Mouse (Mus musculus) layer of hippocampus, postnatal 14 days (tissue): ENCODE data around the gene Bcl9. TPM values are rescaled to one million over a fixed set of nuclear protein-coding genes. Genes with fewer than 3 reads are reported as not detected.

Experiments used
- DNase-seq, 2 experiments: peaks; one replicate each; pipeline ENCODE4 v3.0.0; 2021 to 2022; ENCODE audit warnings: low spot score in 2 of 2, mixed read lengths in 1 of 2
- total RNA-seq, 2 experiments: library from RNA; stranded (reverse); gene quantifications; 2 replicates each; pipeline ENCODE4 v1.2.3; 2021

Bcl9 gene
- total RNA-seq, 2 experiments from 2014 or later, result 59.7 to 64.8 TPM

DNA sequence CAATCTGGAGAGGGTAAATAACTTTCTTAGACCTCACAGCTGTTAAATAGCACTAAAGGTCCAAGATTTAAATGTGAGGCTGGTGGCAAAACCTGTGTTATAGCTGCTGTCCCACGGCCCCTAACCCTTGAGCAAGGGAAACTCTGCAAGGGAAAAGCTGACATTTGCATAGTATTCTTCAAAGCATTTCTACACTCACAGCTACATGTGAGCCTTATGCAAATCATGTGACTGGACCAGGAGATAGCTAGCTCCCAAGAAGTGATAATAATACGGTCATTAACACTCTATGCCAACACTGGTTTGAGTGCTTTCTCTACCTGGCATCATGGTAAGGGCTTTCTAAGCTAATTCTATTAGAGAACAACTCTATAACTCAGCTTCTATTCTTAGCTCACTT, 60.3 kb downstream of the Bcl9 start:
- DNase-seq, result no peak

DNA sequence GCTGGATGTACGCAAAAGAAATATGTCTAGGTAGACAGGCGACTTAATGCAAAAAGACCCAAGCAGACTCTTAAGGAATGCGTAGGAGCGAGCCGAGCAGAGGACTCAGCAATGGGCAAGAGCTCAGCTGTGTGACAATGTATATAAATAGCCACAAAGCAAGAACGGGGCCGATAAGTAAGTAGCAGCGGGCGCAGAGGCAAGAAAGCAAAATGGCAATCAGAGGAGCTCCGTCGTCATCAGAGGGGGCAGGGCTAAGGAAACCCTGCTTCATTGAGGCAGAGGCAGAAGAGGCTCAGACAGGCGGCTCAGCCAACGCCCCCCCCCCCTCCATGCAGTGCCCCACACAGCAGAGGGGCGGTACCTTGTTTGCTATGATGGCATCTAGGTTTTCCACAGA, 62.9 kb downstream of the Bcl9 start:
- DNase-seq, result no peak

DNA sequence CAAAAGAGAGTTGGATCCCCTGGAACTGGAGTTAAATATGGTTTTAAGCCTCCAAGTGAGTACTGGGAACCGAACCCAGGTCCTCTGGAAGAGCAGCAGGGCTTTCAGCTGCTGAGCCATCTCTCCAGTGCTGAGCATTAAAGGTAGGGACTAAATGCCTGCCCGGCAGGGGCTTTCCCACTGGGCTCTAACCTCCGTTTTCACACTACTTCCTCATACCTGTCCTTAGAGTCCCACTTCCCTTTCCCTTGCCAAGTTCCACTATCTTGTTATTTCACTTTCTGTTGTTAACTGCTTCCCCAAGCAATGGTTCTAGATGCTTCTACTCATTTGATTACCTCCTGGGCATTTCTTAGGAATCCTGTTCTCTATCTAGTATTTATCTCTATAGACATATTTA, 65.4 kb downstream of the Bcl9 start:
- DNase-seq, result no peak

DNA sequence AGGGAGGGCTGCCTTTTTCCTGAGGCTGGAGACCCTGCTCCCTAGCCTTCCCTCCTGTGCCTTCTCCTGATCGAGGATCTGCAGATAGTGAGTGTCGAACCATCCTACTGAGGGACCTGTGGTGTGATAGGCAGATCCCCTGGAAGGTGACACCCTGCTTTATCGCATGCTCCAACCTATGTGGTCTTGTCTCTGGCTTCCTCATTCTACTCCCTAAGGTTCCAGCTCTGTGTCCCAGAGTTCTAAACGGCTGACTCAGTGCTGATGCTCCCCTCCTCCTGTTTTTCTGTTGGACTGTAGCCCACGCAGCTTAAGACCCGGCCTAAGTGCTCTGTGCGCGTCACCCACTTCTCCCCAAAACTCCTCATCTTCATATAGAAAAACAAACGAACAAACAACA, 65.9 kb downstream of the Bcl9 start:
- no peak for DNase-seq

DNA sequence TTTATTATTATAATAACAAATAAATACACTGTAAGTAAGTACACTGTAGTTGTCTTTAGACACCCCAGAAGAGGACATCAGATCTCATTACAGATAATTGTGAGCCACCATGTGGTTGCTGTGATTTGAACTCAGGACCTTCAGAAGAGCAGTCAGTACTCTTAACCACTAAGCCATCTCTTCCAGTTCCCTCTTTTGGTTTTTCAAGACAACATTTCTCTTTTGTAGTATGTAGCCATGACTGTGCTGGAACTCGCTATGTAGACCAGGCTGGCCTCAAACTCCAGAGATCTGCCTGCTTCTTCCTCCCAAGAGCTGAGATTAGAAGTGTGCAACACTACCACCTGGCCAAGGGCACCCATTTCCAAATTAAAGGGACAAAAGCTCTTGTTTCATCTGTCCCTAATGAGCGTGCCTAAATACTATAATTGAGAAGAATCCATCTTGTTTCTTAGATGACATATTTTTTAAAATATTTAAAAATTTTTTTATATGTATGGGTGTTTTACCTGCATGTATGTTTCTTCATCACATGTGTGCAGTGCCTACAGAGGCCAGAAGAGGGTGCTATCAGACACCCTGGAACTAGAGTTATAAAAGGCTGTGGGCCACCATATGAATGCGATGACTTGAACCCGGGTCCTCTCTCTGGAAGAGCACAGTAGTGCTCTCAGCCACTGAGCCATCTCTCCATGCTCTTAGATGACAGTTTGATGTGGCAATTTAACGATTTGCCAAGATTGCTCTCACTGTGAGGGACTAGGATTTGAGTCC, 66.9 kb downstream of the Bcl9 start:
- no peak for DNase-seq

DNA sequence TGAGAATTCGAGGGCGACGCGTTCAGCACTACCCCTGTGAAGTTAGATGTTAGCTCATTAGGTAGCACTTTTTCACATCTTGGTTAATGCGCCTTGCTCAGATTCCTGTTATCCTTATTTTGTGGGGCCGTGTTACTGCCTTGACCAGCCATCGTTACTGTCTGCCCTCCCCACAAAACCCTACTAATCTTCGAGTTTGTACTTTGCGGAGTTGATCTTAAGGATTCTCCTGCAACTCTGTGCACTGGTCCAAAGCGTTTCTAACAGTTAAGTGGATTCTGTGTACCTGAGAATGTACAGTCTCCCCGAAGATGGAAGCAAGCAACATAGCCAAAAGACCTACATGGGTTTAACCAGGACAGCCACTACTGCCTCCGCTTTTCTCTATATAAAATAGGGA, 69.3 kb downstream of the Bcl9 start:
- DNase-seq, result no peak

DNA sequence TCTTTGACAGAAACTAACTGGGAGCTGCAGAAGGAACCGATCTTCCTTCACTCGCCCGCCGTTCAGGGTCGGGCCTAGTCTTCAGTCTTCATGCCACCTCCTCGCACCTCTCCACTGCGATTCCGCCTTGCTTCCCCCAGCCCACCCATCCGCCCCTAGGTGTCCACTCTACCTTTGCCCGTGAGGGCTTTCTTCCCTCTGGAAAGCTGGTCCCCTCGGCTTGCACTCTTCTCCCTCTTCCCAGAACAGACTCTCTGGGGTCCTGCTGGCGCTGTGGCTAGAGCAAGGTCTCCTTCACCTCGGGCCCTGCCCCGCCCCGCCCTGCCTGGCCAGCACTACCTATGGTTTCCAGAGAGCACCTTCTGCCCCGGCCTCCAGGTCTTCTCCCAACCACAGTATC, 69.7 kb downstream of the Bcl9 start:
- no peak for DNase-seq

DNA sequence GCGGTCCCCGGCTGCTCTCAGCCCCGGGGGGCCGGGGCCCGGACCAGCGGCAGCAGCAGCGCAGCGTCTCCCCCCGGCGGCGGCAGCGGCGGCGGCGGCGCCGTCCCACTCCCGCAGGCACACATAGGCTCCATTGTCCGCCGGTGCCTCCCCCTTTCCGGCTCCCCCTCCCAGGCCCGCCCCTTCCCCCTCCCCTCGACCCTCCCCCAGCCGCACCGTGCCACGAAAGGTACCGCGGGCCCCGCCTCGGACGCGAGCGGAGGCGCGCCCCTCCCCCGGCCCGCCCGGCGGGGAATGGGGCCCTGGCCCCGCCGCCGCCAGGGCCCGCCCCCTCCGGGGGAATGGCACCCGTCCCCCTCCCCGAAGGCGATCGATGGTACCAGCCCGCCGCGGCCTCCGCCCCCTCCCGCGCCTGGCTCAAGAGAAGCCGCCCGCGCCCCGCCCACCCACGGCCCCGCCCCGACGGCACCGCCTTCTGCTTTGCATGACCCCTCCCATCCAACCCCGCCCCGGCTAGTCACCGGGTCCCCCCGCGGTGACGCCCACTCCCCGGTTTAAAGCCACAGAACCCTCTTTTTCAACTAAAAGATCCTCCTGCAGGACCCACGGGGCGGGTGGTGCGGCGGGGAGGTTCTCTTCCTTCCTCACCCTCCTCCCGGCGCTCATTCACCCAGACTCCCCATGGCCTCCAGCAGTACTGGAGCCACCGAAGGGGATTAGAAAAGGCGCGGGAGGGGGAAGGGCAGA, 70.3 kb downstream of the Bcl9 start:
- peak; percentile 93 to 96 for DNase-seq

DNA sequence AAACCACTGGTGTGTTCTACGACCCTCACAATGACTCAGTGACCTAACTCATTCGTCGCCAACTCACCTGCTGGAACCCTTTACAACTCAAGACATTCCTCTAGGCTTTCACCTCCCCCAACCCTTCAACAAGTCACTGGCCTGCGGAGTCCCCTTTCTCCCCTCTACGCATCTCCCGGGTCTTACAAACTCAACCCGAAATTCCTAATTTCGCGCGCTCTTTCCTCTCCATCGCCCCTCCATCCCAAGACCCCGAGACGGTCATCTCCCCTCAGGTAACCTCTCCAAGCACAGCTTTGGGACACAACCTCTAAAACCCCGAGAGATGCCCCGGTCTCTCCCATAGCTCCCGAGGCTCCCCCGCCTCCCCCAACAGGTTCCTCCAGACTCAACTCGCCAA, 71.0 kb downstream of the Bcl9 start:
- no peak for DNase-seq

DNA sequence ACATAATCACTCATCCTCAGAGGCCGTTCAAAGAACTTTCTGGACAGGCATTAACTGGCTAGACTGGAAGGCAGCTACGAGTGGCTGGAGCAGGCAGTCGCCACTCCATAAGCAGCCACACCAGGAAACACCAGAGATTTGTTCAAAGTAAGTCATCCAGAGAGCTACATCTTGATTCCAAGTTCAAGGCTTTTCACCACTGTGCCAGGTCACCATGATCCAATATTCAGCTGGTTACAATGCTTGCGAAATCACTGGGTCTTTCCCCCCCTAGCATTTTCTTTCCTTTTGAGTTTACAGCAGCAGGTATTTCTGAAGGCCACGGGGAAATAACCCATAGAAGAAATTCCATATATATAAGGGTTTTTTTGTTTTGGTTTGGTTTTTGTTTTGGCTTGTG, 72.5 kb downstream of the Bcl9 start:
- DNase-seq, result no peak

DNA sequence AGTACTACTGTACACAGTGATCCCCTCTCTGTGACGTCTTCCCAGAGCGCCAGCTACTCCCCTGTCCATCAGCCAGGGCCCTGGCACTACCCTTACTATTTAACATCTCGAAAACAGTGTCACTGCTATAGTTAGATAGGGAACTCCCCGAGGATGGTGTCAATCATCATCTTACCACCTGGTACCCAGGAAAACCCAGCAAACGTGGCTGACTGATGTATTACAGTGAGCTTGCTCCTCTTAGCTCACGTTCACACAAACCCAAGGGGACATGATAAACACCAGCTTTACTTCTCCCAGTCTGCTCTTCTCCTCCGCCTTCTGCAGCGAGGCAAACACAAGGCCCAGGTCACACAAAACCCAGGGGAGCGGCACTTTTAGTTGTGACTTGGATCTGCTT, 74.5 kb downstream of the Bcl9 start:
- DNase-seq, result no peak

DNA sequence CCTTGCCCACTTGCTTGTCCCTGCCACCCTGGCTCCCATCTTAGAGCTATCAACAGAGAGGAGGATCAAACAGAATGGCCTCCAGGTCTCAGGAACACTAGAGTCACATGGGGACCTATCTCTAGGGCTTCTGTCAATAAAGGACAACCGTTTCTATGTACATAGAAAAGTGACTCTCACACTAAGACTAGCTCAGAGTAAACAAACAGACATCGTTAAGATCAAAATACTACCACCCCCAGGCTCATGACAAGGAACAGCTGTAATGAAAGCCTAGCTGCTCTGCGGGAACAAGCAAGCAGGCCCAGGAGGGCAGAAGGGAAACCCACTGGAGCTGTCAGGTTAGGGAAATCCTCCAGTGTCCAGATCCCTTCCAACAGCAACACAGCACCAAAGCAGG, 82.2 kb downstream of the Bcl9 start:
- DNase-seq, result no peak

DNA sequence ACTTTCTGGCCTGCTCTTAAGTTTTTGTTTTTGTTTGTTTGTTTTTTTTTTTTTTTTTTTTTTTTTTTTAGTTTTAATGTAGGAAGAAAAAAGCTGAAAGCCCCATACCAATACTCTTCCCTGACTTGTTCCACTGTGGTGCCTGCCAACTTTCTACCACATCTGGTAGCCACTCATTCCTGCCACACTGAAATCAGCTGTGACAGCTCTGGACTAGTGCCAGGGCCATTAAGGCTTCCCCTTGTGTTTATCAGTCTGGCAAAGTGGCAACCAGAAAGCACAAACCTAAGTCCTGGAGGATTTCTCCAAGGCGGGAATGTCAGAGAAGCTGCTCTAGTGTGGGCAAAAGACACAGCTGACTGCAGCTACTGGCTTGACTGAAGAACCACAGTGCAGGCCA, 83.3 kb downstream of the Bcl9 start:
- DNase-seq, result peak in 1 of 2 experiments; percentile 37

DNA sequence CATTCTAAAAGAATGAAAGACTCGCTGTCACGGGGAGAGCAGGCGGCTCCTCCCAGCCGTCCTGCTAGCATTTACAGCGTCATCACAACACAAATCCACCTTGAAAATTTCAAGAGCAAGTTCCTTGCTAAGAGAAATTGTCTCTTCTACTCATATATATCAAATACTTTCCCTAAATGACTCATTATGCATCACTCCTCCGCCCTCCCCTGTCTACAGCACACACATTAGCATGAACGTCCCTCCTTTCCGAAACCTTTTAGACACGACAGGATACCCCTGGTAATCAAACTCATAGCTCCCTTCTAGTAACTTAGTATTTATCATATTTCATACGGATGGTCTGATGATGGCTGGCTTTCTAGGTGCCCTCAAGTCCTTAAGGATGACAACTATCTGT, 83.8 kb downstream of the Bcl9 start:
- DNase-seq, result no peak

DNA sequence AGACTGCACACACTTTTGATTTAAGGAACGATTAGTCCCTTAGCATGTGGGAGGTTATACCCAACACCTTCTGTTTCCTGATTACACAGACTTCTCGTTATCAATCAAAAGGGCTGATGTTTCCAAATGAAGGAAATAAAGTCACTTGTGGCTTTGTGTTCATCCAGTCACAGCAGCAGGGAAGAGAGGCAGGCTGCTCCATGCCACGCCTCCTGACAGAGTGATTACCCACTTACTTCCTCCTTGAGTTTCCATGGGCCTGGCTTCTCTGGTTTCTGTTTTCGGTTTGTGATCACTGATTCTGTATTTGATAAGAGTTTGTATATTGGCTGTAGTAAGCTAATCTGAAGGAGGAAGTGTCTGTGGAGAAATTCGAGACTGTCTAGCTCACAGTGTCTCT, 86.5 kb downstream of the Bcl9 start:
- DNase-seq, result no peak

DNA sequence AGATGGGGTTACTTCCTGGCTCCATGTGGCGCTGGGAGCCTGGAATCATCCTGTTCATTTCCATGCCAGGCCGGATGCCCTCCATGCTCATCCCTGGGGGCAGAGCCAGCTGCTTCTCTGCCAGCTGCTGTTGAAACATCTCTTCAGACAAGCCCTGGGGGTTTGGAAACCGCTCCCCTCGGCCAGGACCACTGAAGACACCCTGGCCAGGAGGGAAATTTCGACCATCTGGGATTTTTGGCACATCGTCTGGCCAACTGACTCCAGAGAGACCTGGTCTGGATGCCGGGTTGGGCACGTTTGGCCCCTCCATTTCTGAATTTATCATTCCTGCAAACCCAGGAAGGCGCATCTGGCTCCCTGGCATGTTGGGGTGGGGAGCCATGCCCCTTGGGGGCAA, 88.4 kb downstream of the Bcl9 start:
- no peak for DNase-seq

DNA sequence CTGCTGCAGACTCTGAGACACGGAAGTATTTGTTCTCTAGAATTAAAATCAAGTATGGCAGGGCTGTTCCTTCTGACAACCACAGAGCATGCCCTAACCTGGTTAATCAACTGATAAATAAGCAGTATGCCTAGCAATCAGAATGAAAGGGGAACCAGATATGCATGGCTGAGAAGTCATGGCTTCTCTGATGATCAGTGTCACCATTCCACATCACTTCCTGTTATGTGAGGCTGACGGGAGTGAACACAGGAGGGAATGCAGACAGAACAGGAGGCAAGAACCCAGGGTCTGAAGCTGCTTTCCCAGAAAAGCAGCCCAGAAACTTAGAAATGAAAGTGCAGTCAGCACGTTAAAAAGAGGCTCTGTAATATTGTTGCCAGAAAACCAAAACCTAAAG, 91.2 kb downstream of the Bcl9 start:
- DNase-seq, result no peak

DNA sequence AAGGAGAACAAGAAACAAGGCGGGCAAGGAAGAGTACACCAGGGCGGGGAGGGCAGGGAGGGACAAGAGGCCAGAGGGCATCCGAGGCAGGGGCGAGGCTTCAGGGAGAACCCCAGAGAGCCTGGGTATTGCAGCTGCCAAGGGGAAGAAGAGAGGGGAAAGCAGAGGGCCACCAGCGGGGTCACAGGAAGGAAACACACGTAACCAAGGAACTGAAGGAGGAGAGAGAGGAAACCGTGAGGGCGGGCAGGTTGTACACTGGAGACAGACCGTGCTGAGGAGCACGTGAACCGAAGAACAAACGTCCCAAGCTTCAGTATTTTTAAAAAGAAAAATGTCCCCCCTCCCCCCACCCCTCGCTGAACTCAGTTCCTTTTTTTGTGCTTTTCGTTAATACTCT, 93.8 kb downstream of the Bcl9 start:
- DNase-seq, result no peak

DNA sequence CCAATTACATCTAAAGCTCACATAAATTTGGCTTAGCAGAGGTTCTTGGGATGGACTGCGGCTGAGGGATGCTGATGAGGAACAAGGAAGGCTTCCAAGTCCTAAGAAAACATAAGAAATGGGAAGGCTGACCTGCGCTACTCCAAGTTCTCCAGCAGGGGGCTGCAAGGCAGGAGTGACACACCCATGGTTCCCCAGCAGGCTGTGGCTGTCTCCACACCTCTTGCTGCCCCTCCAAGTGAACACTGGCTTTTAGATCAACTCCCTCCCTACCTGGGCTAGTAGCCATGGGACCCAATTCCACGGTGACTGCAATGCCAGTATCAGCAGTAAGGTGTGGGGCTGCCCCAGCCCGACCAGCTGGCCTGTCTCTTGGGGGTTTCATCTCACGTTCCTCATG, 95.8 kb downstream of the Bcl9 start:
- peak in 1 of 2 experiments; percentile 49 for DNase-seq

DNA sequence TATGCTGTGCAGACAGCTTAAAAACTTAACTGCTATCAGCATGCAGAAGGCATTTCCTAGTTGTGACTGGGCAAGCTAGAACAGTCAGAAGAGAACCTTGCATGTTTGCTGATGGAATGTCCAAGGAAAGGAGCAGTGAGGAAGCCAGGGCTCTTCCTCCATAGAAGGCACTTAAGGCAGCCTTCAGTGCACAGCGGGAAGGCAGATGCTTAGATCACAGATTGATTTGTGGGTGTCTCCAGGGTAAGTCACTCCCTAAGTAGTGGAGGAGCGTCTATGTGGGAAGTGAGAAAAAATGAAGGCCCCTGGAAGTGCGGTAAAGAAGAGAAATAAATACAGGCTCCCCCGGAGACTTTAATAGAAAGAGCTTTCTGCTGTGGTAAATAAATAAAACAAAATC, 98.5 kb downstream of the Bcl9 start:
- no peak for DNase-seq

DNA sequence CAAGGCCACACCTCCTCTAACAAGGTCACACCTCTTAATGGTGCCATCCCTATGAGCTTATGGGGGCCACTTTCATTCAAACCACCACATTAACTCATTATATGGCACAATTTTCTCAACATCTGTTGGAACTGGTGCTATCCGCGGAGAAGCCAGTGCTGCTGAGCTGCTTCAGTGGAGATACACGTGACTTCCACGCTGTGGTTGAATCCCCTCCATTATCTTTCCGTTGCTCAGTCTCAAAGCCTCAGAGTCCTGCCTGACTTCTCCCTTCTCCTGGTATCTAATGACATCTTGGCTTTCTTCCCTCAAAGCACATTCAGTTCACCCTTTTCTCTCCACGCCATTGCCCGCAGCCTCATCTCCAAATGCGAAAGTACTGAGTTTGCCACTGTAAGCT, 101.1 kb downstream of the Bcl9 start:
- no peak for DNase-seq

DNA sequence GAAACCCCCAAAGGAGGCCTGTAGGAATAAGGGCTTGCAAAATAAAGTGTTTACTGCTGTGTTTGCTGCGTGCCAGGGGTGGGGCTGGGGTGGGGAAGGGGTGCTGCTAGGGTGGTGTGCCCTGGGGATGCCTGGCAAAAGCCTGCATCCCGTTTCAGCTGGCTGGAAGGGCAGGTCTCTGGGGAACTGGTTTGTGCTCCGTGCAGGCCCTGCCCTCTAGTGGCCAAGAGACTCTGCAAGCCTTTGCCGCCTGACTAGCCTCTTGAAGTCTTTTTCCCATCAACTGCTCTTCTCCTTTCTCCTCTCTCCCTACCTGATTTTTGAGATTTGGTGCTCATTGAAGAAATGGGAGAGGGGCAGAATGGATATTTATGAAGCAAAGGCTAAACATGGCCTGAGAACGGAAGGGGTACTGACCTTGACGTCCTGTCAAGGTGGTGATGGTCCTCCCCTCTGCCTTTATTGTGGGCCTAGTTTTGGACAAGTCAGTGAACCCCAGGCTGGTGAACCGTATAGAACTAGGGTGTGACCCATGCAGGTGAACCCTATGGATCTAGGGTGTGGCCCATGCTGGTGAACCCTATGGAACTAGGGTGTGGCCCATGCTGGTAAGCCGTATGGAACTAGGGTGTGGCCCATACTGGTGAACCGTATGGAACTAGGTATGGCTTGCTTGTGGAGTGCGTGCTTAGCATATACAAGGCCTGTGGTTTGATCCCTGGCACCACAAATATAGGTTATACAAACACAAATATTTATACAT, 112.4 kb downstream of the Bcl9 start:
- peak; percentile 53 to 73 for DNase-seq
